Mouse (Mus musculus): ENCODE measurements around the gene Pcsk1n.

- no peak for TF ChIP-seq CTCF (IDR thresholded peaks at IDR 0.05; ENCODE audit: control insufficient read depth, insufficient read depth, low read length)
- peak; percentile 64; the same call in 1 of the 2 replicates for TF ChIP-seq POLR2A (IDR thresholded peaks at IDR 0.05; ENCODE audit: borderline replicate concordance, control insufficient read depth, low read depth, low read length)
Observed at GRCm38 (mm10) chrX:7878007-7878419, 41.6 kb upstream of the Pcsk1n start, which contains the start of gene Pim2.
